ENCODE assay signal across 11 mouse cellular contexts in genomic region chr11:87984571-87984970, GRCm38 (mm10). TPM values are rescaled to one million over a fixed set of nuclear protein-coding genes. Genes with fewer than 3 reads are reported as not detected.
A peak's percentile ranks its signal among the peaks of the same experiment; 100 is the strongest.
DNase-seq lines count a peak whose midpoint lies in the region; ATAC-seq and TF ChIP-seq lines count a peak whose summit lies in the region.
"Had no signal": no experiment of that assay in that cellular context is flagged by ENCODE, and none has a peak within 500 bp of the region (broad histone marks: within the 10 kb centered on the region; RNA-seq: fewer than 3 reads in every experiment).

No protein-coding gene starts in this region.

- 83% methylated on average over 3 of the region's 3 CpGs for WGBS in heart, embryonic 15.5 days
- 72% methylated on average over 3 of the region's 3 CpGs for WGBS in liver, embryonic 12.5 days (ENCODE audit: insufficient replicate concordance)
- 77% methylated on average over 3 of the region's 3 CpGs for WGBS in neural tube, embryonic 15.5 days

- no peaks in the 10 kb centered on the region for H3K9me3 ChIP-seq in heart, embryonic 15.5 days (replicated peaks)
- H3K9me3 ChIP-seq in liver, embryonic 12.5 days (replicated peaks) = no peaks in the 10 kb centered on the region
- no peaks in the 10 kb centered on the region for H3K9me3 ChIP-seq in neural tube, embryonic 15.5 days (replicated peaks)
- H3K9me3 ChIP-seq: megakaryocyte, embryonic 14.5 days had no signal

- no peak overlapping the region for H3K4me3 ChIP-seq in heart, embryonic 15.5 days
- peak overlapping the region; percentile 46; the same call in 1 of the 2 replicates for H3K4me3 ChIP-seq in testis, adult 2 months (ENCODE audit: control insufficient read depth, low read depth, low read length)
- H3K4me3 ChIP-seq in liver, embryonic 12.5 days = no peak overlapping the region
- peak overlapping the region; percentile 100 for H3K4me3 ChIP-seq in neural tube, embryonic 15.5 days (replicated peaks)

- peaks cover 37% of the 10 kb centered on the region for H3K4me1 ChIP-seq in heart, embryonic 15.5 days (replicated peaks)
- H3K4me1 ChIP-seq in testis, adult 2 months (ENCODE audit: control insufficient read depth, insufficient read depth, low read length) = peaks cover 8% of the 10 kb centered on the region
- H3K4me1 ChIP-seq in liver, embryonic 12.5 days = peaks cover 35% of the 10 kb centered on the region
- peaks cover 51% of the 10 kb centered on the region for H3K4me1 ChIP-seq in neural tube, embryonic 15.5 days

- intact Hi-C loops in heart, postnatal 36 days (cut with DNase I) = no loop called here

- DNase-seq in heart, postnatal 36 days = no peak
- DNase-seq in testis, postnatal 14 days (ENCODE audit: low spot score) = no peak
- DNase-seq in adrenal gland, adult 18-20 months (ENCODE audit: low spot score in 2 of 2) = no peak
- DNase-seq in ovary, postnatal 36 days (ENCODE audit: low spot score) = no peak
- DNase-seq: right cerebral cortex, postnatal 25 days; thymus, adult 2 months had no signal

- no peak for ATAC-seq in heart, embryonic 15.5 days (replicated peaks; ENCODE audit: insufficient number of reproducible peaks, insufficient read depth, low FRiP score, low read depth)
- ATAC-seq in liver, embryonic 12.5 days = no peak
- ATAC-seq in neural tube, embryonic 15.5 days (ENCODE audit: low FRiP score) = no peak

- no peak overlapping the region for H3K27ac ChIP-seq in heart, embryonic 15.5 days
- no peak overlapping the region for H3K27ac ChIP-seq in testis, adult 2 months (ENCODE audit: control insufficient read depth, insufficient read depth, low read depth, low read length)
- H3K27ac ChIP-seq in liver, embryonic 12.5 days = no peak overlapping the region
- no peak overlapping the region for H3K27ac ChIP-seq in neural tube, embryonic 15.5 days (replicated peaks)

- H3K36me3 ChIP-seq in heart, embryonic 15.5 days = peaks cover 41% of the 10 kb centered on the region
- H3K36me3 ChIP-seq in testis, adult 2 months (ENCODE audit: control insufficient read depth, insufficient read depth, low read length) = no peaks in the 10 kb centered on the region
- H3K36me3 ChIP-seq in liver, embryonic 12.5 days = peaks cover 49% of the 10 kb centered on the region
- H3K36me3 ChIP-seq in neural tube, embryonic 15.5 days = peaks cover 43% of the 10 kb centered on the region

- H3K9ac ChIP-seq in heart, embryonic 15.5 days = no peak overlapping the region
- H3K9ac ChIP-seq in liver, embryonic 12.5 days = no peak overlapping the region
- H3K9ac ChIP-seq in neural tube, embryonic 15.5 days (replicated peaks) = peak overlapping the region; percentile 98; the same call in 1 of the 2 replicates

- H3K4me2 ChIP-seq in heart, embryonic 15.5 days = peak overlapping the region; percentile 71; the same call in 1 of the 2 replicates
- H3K4me2 ChIP-seq in liver, embryonic 12.5 days = peak overlapping the region; percentile 97; the same call in 1 of the 2 replicates
- H3K4me2 ChIP-seq in neural tube, embryonic 15.5 days = peak overlapping the region; percentile 94

- TF ChIP-seq CTCF in testis, adult 2 months (IDR thresholded peaks at IDR 0.05; ENCODE audit: control insufficient read depth, insufficient read depth, insufficient replicate concordance, low read depth, low read length) = no peak

- TF ChIP-seq POLR2A in testis, adult 2 months (IDR thresholded peaks at IDR 0.05; ENCODE audit: control insufficient read depth, low read depth, low read length) = no peak

- H3K27me3 ChIP-seq in heart, embryonic 15.5 days = no peaks in the 10 kb centered on the region
- H3K27me3 ChIP-seq in testis, adult 2 months (ENCODE audit: control insufficient read depth, insufficient read depth, low read length) = no peaks in the 10 kb centered on the region
- H3K27me3 ChIP-seq in liver, embryonic 12.5 days (replicated peaks) = 0 out of 2 replicates have a peak, but pooled peaks cover 3% of the 10 kb centered on the region
- H3K27me3 ChIP-seq in neural tube, embryonic 15.5 days (replicated peaks) = no peaks in the 10 kb centered on the region
- H3K27me3 ChIP-seq: megakaryocyte, embryonic 14.5 days had no signal

RNA-seq across cellular contexts. Expression of gene Dynll2, which starts 2.8 kb away (rescaled TPM):
- polyA plus RNA-seq in heart, embryonic 15.5 days (2015; fragmentation: Nextera tagmentation; extraction: Ambion mirVana) = 23.1 and 24.9 TPM in 2 replicates
- total RNA-seq in heart, postnatal 36 days (2021) = 100 to 1,000 TPM; 340 to 392 TPM
- 217 and 218 TPM in 2 replicates for polyA plus RNA-seq in testis, adult 2 months (2012; rRNA removed)
- polyA plus RNA-seq in liver, embryonic 12.5 days (2016; fragmentation: Nextera tagmentation; extraction: Ambion mirVana) = 14.3 and 15.5 TPM in 2 replicates
- 57.6 and 76.0 TPM in 2 replicates for polyA plus RNA-seq in neural tube, embryonic 15.5 days (2015; fragmentation: Nextera tagmentation; extraction: Ambion mirVana)
- 100 to 1,000 TPM; 222 to 233 TPM for total RNA-seq in adrenal gland, adult 18-20 months (2021)

Comparison
In these comparisons a context has a peak if more than half of its experiments do, and no peak if none do; other contexts are left out.
1. H3K4me3 ChIP-seq: peak in testis, adult 2 months (single experiment) and neural tube, embryonic 15.5 days (single experiment); none in heart, embryonic 15.5 days (single experiment) and liver, embryonic 12.5 days (single experiment).
2. Peak in every context shown above with its lines, with median percentiles within 50 percentile points of each other: H3K4me2 ChIP-seq.